Mouse (Mus musculus) cerebellum, adult 8-10 months (tissue): ENCODE data around the gene Rims1.

Experiments
- DNase-seq: peaks from one replicate; pipeline ENCODE4 v3.0.0; 2022

The Rims1 gene

DNA sequence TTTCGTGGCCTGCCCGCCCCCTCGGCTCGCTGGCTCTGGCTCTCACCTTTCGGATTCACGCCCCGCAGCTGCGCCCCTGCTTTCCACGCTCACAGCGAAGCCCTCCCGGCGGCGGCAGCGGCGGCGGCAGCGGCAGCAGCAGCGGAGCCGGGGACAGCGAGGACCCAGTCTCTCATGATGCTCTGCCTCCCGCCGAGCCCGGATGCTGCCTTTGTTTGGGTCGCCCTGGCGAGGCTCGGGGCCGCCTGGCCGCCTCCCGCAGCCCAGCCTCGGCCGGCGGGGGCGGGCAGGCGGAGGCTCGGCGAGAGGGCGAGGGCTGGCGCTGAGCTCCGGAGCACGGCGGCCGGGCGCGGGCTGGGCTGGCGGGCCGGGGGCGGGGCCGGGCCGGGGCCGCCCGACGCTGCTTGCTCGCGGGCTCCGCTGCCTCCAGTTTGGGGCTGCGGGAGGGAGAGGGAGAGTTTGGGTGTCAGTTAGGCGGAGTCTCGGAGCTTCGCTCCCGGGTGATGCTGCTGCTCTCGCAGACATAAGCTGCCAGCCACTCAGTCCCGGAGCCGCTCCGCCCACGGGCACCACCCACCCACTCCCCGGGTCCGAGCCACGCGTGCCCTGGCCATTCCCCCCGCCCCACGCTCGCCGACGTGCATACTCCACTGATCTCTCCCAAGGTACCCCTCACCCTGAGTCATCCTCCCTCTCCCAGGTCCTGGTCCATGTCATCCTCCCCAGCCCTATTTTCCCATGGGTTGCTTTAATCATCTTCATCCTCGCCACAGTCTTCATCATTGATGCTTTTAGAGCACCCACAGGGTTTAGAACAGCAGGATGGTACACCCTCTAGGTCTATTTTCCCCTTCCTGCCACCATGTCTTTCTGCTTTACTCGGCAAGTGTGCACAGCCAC is at the start of gene Rims1:
Gene Rims1, minus strand, starts transcription at position 269 of the 900 bp plus-strand sequence.
- peak; percentile 83 for DNase-seq

DNA sequence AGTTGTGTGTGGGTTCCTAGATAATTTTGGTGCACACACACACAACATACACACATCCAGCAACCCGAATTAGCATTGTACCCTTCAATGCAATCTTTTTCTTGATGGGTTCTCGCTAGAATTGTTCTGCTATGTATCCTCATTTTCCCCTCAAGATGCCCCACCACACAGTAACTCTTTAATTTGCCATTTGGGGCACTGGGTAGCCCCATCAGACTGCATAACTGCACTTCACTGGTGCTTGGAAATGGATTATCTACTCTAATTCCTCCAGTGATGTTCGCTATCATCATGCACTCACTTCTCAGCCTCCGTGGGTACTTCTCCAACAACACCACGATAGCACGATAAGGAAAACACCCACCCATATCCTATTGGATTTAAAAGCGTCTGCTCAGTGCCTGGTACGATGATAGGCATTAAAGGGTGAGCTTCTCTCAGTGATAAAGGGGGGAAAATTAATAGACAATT is 867 bp upstream of the Rims1 start:
- peak; percentile 47 for DNase-seq

DNA sequence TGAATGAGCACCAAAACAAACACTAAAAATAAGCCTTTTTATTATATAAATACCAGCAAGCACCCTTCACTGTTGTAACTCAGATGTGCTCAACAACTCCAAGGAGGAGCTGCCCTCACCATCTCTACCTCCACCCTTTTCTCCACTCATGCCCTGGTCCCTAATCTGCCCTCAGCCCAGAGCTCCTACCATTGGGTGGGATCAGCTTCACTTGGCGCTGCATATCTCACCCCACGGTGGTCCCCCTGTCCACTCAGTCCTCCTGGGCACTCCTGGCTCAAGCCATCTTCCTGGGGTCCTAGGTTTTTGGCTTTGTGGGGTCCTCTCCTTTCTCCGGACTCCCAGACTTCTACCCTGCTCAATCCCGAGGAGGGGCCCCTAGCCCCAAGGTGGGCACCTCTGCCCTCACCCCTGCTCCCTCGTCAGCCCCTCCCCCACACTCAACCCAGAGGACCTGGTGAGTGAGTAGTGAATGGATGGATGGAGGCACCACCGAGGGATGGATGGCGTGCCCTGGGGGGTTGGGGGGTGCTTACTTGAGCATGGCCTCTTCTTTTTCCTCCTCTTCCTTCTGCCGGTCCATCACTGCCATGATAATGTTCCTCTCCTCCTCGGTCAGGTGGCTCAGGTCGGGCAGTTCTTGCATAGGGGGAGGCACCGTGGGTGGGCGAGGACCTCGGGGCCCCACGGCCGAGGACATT is 619 bp downstream of the Rims1 start:
- DNase-seq, result peak; percentile 64

DNA sequence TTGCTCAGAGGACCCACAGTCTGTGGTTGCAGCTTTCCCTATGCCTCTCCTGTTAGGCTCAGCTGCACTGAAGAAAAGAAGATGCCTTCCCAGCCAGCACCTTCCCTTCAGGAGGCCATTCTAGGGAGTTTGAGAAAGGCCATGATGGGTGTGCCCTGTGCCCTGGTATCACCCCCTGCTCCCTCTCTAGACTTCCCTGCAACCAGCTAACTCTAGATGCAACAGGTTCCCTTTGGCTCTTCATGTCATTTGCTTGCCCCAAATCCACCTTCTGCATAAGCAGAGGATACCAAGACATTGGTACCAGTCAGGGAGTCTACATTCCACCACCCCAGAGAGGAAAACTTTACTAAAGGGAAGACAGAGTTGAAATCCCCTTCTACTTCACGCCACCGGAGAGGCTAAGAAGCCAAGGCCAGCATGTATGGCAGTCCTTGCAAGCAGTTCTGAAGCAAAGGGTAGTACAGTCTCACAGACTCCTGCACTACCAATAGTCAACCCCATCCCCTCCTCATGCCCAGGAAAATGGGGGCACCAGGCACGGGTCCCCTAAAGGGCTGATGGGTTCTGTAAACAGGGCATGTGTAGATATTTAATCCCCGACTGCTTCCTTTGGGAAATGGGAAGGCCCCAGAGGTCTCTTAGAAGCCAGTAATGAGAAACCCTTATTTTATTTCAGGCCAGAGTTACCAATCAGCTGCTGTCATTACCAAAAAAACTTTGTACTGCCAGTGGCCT is 1.5 kb downstream of the Rims1 start:
- no peak for DNase-seq

DNA sequence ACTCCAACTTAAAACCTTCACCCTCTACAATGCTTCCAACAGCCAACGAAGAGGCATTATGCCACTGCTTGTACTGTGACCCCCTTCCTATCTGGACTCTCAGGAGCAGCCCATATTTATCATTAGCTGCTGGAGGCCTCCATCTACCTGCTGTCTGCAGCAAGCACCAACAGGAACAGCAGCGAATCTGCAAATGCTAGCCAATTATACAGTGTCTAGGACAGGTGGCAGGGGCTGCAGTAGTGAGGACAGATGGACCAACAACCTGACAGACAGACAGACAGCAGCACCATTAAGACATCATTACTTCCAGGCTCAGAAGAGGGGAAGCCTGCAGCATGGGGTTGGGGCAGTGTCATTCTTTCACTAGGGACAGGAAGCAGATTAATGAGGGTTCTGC is 2.3 kb downstream of the Rims1 start:
- DNase-seq, result no peak

- DNase-seq, result no peak
Observed at GRCm38 (mm10) chr1:22800276-22800675, 5.5 kb downstream of the Rims1 start.

DNA sequence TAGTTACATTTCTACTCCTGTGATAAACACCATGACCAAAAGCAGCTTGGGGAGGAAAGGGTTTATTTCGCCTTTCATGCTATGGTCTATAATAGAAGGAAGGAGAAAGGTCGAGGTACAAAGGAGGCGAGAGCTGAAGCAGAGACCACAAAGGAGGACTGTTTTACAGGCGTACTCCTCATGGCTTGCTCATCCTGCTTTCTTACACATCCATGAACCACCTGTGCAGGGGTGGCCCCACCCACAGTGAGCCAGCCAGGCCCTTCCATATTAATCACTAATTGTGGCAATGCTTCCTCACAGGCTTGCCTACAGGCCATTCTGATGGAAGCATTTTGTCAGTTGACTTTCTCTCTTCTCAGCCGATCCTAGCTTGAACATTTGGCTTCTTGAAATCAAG is 8.7 kb downstream of the Rims1 start:
- no peak for DNase-seq

DNA sequence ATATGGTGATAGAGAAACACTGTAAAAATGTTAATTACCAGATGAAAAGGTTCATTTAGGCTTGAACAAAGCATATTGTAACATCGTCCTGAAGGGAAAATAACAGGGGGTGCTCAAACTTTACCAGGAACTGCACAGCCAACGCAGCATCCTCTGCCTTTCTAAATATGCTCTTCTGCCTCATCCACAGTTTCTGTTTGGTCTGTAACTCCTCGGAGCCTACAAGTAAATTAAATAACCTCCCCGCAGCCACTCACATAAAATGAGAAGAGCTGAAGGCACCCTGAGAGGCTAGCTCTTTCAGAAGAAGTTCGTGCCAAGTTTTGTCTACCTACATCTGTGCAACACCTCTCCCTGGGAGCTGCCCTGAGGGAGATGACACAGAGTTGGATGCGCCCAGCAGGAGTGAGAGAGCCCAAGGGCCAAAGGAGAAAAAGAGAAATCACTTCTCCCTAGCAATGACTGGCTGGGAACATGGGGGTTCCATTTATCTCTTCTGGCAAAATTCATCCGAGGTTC is 16.3 kb downstream of the Rims1 start:
- DNase-seq, result peak; percentile 34

- peak; percentile 79 for DNase-seq
Observed at GRCm38 (mm10) chr1:22787616-22788015, 18.2 kb downstream of the Rims1 start.

- DNase-seq, result no peak
Observed at GRCm38 (mm10) chr1:22770530-22771254, 35.1 kb downstream of the Rims1 start.

DNA sequence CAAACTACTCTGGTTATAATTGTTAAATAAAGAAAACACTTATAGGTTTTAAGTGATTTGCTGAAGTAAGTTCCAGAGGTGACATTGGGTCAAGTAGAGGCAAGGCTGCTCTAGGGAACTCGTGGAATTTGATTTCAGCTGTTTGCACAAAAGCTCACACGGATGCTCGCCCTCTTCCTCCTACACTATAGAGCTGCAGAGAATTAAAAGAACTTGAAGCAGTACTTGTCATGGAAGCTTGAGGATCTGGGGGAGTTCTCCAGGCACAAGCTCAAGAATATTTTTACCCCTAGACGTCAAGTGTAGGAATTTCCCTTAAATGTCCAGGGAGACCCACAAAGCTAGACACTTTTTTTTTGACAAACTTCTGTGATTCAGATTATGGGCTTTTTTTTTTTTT is 42.4 kb downstream of the Rims1 start:
- DNase-seq, result no peak

DNA sequence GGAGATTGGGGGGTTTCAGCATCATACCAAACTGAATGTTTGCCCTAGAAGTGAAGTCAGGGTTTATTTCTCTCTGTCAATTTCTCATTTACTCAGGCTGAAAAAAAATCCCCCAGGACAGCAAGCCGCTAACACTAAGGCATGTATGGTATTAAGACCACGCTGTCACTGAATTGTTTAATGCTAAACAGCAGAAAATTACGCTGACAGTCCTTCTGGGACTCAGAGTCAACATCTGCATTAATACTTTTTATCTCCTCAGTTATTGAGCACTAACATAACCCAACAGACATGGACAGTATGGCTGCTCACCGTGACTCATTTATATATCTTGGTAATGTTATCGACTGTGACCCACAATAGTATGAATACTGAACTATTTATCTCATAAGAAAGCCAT is 43.0 kb downstream of the Rims1 start:
- DNase-seq, result no peak

DNA sequence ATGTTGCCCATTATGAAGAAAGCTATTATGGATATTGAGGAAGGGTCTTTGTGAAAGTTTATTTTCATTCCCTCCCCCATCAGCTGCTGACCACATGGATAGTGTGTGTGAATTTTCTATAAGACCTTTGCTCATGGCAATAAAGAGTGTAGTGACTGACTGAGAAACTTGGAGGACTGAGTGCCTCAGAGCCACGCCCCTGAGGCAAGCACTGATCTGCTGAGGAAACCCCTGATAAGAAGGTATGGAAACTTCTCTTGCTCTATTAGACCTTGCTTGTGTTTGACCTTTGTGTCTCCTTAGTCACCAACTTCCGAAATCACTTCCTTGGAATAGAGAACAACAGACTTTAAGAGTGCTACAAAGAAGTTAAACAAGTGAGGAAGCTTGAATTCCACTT is 55.3 kb downstream of the Rims1 start:
- no peak for DNase-seq

DNA sequence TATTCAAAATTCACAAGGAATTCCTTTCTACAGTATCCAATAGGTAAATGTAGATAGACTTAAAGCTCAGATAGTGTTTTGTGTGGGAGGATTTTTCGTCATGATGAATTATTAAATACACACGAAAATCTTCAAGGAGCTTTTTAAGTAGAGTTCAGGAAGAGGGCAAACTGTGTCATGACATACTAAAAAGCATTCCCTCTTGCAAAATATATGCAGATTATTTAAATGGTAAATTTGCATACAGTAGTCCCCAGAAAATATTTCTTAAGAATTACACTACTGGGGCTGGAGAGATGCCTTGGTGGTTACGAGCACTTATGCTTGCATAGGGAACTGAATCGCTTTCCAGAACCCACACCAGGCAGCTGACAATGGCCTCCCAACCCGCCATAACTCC is 61.1 kb downstream of the Rims1 start:
- DNase-seq, result no peak

GRCm38 (mm10) chr1:22737491-22737890 is 68.3 kb downstream of the Rims1 start:
- DNase-seq, result no peak

- no peak for DNase-seq
Observed at GRCm38 (mm10) chr1:22734429-22734828, 71.4 kb downstream of the Rims1 start.

DNA sequence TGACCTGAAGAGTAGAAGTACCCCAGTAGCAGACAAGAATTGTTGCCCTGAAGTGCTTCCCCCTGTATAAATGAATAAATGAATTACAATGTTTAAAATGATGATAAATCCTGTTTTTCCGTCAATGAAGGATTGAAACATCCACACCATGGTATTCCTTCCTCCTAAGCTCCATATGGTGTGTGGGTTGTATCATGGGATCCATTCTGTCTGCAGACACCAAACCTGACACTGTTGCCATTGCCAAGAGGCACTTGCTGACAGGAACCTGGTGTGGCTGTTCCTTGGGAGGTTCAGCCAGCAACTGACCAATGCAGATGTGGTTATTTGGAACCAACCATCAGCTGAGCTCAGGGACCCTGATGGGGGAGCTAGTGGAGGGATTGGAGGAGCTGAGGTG is 72.5 kb downstream of the Rims1 start:
- no peak for DNase-seq

- no peak for DNase-seq
Observed at GRCm38 (mm10) chr1:22728207-22728606, 77.6 kb downstream of the Rims1 start.

DNA sequence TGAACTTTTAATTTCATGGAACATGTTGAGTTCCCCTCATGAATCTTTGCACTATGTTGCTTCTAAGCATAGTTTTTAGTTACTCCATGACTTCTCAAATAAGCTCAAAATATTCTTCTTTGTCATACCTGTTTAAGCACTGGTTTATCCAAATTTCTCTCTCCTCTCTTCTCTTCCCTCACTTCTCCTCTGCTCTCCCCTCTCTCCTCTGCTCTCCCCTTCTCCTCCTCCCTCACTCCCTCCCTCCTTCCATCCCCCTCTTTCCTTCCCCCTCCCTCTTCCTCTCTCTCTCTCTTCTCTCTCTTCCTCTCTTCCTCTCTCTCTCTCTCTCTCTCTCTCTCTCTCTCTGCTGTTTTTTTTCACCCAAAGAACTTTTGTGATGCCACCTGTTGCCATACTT is 84.1 kb downstream of the Rims1 start:
- no peak for DNase-seq

DNA sequence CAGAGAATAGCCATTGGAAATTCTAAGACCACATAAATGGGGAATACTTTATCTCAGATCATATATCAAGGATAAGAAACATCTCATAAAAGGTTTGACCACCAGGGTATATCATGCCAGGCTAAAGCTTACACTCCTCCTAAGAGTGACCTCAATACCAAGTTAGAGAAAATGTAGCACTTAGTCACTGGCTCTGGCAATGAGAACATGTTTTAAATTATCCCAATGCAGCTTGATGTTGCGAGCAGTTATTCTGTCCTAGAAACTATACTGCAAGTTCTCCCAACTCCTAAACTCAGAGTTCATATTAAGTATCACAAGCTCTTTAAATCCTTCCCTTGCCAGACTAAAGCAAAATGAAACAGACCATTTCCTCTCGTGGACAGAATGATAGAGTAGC is 85.1 kb downstream of the Rims1 start:
- DNase-seq, result no peak

DNA sequence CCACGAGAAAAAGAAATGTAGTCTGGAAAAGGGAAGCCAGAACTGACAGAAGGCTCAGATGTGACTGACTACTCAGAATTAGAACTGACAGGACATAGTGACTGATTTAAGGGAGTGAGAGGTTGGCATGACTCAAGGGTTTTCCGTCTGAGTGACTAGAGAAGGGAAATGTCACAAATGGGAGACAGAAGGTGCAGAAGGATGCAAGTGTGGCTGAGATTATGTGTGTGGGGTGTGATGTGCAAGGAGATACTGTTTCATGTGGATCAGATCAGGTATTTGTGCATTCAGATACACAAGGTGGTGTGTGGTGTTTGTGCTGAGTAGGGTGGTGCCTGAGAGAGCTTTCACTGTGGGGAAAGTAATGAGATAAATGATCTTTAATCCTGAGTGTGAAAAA is 96.3 kb downstream of the Rims1 start:
- peak; percentile 30 for DNase-seq

- DNase-seq, result no peak
Observed at GRCm38 (mm10) chr1:22695046-22695445, 110.7 kb downstream of the Rims1 start.

- DNase-seq, result no peak
Observed at GRCm38 (mm10) chr1:22694514-22694913, 111.3 kb downstream of the Rims1 start.
